Mouse (Mus musculus): ENCODE data around the gene Ceacam20. TPM values are rescaled to one million over a fixed set of nuclear protein-coding genes. Genes with fewer than 3 reads are reported as not detected.
"Not testable (repeated sequence)": the region's sequence is repeated elsewhere in the genome, so short reads cannot be mapped to it uniquely, and the experiment has no call there.

The Ceacam20 gene
- polyA plus RNA-seq, 1 experiment from 2014 or later: not detected

DNA sequence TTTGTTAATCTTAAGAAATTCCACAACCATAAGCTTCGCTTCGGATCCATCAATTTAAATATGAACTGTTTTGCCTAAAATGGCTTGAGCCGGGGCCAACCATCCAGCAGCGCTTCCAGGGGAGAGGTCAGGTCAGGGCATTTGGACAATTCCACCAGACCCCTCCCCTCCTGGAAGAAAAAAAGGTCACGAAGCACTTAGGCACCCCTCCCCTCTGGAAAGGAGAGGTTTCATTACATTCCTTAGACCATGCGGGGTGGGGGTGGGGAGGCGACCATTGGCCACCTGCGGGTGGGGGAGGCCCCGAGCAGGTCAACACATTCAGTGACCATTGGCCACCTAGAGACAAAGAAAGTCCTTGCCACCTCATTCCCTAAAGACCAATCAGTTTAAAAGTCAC is 12.2 kb upstream of the Ceacam20 start:
- DNase-seq (ENCODE audit: low spot score): no peak
- H3K9me3 ChIP-seq: no peaks in the 10 kb centered on the region
- peaks cover 23% of the 10 kb centered on the region for H3K4me1 ChIP-seq
- H3K36me3 ChIP-seq (replicated peaks): no peaks in the 10 kb centered on the region
- no peak overlapping the region for H3K27ac ChIP-seq (replicated peaks)
- WGBS: 39% methylated on average over 9 of the region's 9 CpGs
- no peaks in the 10 kb centered on the region for H3K27me3 ChIP-seq (replicated peaks; ENCODE audit: low read depth, poor library complexity, severe bottlenecking)
- H3K4me3 ChIP-seq: no peak overlapping the region

DNA sequence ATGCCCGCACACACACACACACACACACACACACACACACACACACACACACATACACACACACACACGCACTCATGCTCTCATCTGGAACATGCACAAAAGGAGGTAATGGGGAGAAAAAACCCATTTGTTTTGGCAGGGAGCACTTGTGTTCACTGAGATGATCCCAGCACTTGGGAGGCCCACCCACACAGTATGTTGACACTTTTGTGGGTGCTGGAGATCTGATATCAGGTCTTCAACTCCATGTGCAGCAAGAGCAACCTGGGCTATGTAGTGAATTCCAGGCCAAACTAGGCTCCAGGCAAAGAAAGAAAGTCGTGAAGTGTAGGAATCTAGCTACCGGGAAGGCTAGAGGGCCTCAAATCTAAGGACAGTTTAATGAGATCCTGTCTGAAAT is 9.4 kb upstream of the Ceacam20 start:
- Histone ChIP-seq H3K4me1 (peaks cover 15% of the 10 kb centered on the region), H3K4me3 (no peak overlapping the region), H3K27ac (replicated peaks) (no peak overlapping the region), H3K36me3 (replicated peaks) (no peaks in the 10 kb centered on the region), H3K9me3 (no peaks in the 10 kb centered on the region), H3K27me3 (replicated peaks; ENCODE audit: low read depth, poor library complexity, severe bottlenecking) (no peaks in the 10 kb centered on the region)
- no peak for DNase-seq (ENCODE audit: low spot score)
- 74% methylated on average over 4 of the region's 4 CpGs for WGBS

DNA sequence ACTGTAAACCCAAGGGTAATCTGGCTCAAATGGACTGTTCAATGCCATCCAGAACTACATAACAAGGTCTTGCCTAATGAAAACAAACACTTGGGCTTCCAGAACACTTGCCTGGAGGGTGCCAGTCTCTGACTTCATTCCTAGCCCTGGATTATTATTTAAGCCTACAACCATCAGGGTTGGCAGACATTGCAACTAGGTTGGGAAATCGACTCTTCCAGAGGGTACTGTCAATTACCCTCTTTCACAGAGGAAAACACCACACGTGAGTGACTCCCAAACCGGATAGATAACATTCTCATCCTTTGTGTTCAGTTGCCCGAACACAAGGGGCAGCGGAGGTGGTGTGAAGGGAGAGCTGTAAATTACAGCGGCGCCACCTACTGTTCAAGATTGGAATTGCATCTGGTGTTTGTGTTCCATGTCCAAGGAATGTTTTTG is 8.9 kb upstream of the Ceacam20 start:
- no peaks in the 10 kb centered on the region for H3K27me3 ChIP-seq (replicated peaks; ENCODE audit: low read depth, poor library complexity, severe bottlenecking)
- no peak overlapping the region for H3K4me3 ChIP-seq
- peak; percentile 86 for DNase-seq (ENCODE audit: low spot score)
- 3% methylated on average over 7 of the region's 7 CpGs for WGBS
- peaks cover 15% of the 10 kb centered on the region for H3K4me1 ChIP-seq
- no peaks in the 10 kb centered on the region for H3K9me3 ChIP-seq
- H3K36me3 ChIP-seq (replicated peaks): no peaks in the 10 kb centered on the region
- H3K27ac ChIP-seq (replicated peaks): no peak overlapping the region

DNA sequence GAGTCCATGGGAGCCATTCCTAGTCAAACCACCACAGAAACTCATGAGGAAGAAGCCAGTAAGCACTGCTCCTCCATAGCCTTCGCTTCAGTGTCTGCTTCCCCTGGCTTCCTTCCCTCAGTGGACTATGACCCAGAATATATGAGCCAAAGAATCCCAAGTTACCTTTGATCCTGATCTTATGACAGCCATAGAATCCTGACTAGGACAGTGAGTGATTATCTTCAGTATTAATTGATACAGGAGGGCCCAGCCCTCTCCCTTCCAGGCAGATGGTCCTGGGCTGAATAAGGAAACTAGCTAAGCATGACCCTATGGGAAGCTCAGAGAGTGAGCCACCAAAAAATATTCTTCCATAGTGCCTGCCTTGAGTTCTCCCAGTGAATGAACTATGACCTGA is 2.8 kb upstream of the Ceacam20 start:
- Histone ChIP-seq H3K27me3 (replicated peaks; ENCODE audit: low read depth, poor library complexity, severe bottlenecking) (no peaks in the 10 kb centered on the region), H3K4me3 (no peak overlapping the region), H3K4me1 (no peaks in the 10 kb centered on the region), H3K27ac (replicated peaks) (no peak overlapping the region), H3K36me3 (replicated peaks) (no peaks in the 10 kb centered on the region), H3K9me3 (peaks cover 3% of the 10 kb centered on the region; the same call in 1 of the 2 replicates)
- no peak for DNase-seq (ENCODE audit: low spot score)
- WGBS: 54% methylated on average over 1 of the region's 1 CpGs

DNA sequence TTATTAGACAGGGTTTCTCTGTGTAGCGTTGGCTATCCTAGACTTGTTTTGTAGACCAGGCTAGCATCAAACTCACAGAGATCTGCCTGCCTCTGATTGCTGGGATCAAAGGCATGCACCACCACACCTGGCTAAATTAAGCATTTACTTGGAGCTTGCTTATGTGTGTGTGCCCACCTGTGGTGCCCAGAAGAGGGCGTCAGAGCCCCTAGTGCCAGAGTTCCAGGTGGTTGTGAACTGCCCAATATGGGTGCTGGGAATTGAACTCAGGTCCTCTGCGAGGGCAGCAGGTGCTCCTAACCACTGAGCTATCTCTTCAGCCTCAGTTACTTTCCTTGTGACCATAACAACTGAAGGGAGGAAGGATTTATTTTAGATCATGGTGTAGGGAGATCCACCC is 3.9 kb downstream of the Ceacam20 start:
- WGBS: 77% methylated on average over 3 of the region's 3 CpGs
- H3K36me3 ChIP-seq (replicated peaks): no peaks in the 10 kb centered on the region
- no peak overlapping the region for H3K27ac ChIP-seq (replicated peaks)
- H3K4me3 ChIP-seq: no peak overlapping the region
- H3K27me3 ChIP-seq (replicated peaks; ENCODE audit: low read depth, poor library complexity, severe bottlenecking): no peaks in the 10 kb centered on the region
- no peaks in the 10 kb centered on the region for H3K4me1 ChIP-seq
- DNase-seq (ENCODE audit: low spot score): no peak
- peaks cover 26% of the 10 kb centered on the region for H3K9me3 ChIP-seq

DNA sequence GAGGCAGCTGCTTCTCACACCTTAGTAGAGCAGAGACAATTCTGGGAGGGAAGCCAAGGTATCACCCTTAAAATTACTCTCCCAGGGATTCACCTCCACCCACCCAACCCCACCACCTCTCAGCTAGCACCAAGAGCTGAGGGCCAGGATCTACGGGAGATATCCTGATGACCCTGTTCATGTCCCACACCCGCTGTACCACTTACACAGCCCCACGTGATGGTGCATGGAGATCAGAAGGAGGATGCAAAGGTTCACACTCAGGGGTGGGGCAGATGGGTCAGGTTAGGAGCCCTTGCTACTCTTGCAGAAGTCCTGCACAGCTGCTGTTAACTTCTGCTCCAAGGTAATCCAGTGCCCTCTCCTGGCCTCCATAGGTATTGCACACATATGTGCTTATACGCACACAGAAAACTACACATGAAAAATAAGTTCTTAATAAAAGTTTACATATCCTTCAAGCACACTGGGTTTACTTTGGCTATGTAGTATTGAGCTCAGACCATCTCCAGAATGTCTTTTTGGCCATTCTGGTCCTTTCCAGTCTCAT is 4.4 kb downstream of the Ceacam20 start:
- H3K27ac ChIP-seq (replicated peaks): no peak overlapping the region
- no peak for DNase-seq (ENCODE audit: low spot score)
- H3K36me3 ChIP-seq (replicated peaks): no peaks in the 10 kb centered on the region
- no peaks in the 10 kb centered on the region for H3K27me3 ChIP-seq (replicated peaks; ENCODE audit: low read depth, poor library complexity, severe bottlenecking)
- H3K9me3 ChIP-seq: peaks cover 31% of the 10 kb centered on the region
- WGBS: 95% methylated on average over 4 of the region's 4 CpGs
- no peaks in the 10 kb centered on the region for H3K4me1 ChIP-seq
- H3K4me3 ChIP-seq: no peak overlapping the region

DNA sequence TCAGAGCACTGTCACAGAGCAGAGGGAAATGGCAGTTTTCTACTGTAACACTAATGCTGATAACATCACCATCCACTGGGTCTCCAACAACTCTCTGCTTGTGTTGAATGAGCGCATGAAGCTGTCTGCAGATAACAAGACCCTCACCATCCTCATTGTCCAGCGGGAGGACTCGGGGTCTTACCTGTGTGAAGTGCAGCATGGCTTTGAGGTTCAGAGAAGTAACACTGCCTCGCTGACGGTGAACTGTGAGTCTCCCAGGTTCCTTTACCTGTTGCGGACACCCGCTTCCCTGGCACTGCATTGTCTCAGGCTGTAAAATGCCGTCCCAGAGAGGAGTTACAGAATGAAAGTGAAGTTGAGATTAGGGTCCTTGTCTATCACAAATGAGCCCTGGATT is 5.0 kb downstream of the Ceacam20 start:
- Histone ChIP-seq H3K27me3 (replicated peaks; ENCODE audit: low read depth, poor library complexity, severe bottlenecking) (no peaks in the 10 kb centered on the region), H3K27ac (replicated peaks) (no peak overlapping the region), H3K4me3 (no peak overlapping the region), H3K4me1 (no peaks in the 10 kb centered on the region), H3K9me3 (peaks cover 31% of the 10 kb centered on the region), H3K36me3 (replicated peaks) (no peaks in the 10 kb centered on the region)
- DNase-seq (ENCODE audit: low spot score): no peak
- WGBS: 94% methylated on average over 8 of the region's 8 CpGs

DNA sequence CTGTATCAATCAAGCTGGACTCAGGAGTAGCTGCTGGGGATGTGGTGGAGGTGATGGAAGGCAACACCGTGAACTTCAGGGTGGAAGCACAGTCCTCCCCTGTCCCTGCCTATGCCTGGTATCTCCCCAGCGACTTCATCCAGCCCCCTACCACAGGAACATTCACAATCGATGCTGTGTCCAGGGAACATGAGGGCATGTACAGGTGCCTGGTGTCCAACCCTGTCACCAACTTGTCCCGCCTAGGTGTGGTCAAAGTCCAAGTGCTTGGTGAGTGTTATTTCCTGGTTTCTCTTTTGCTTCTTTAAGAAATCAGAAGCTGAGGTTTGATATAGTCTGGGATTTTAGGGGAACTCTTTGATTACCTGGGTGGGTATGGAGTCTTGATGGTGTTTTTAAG is 6.3 kb downstream of the Ceacam20 start:
- H3K4me3 ChIP-seq: no peak overlapping the region
- peaks cover 31% of the 10 kb centered on the region for H3K9me3 ChIP-seq
- H3K27me3 ChIP-seq (replicated peaks; ENCODE audit: low read depth, poor library complexity, severe bottlenecking): no peaks in the 10 kb centered on the region
- H3K4me1 ChIP-seq: no peaks in the 10 kb centered on the region
- no peak for DNase-seq (ENCODE audit: low spot score)
- H3K27ac ChIP-seq (replicated peaks): no peak overlapping the region
- 89% methylated on average over 4 of the region's 4 CpGs for WGBS
- no peaks in the 10 kb centered on the region for H3K36me3 ChIP-seq (replicated peaks)

DNA sequence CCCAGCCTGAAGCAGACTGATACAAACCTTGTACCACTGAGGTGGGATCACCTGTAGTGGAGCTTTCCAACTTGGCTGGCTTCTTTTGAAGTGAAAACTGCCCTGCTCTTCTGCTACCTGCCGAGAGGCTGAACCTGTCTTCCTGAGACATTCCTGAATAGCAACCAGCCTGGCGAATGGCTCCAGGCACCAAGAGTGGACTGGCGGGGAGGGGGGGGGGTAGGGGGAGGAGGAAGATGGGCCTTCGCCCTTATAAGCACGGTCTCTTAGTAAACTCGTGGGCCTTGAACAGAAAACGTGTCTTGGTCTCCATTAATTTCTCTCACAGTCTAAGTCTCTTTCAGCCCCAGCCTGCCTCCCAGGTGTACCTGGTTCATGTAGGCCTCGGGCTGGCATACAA is 26.0 kb downstream of the Ceacam20 start, which contains the start of gene Nlrp9b:
Gene Nlrp9b, plus strand, starts transcription at position 301 of the 400 bp plus-strand sequence.
- H3K9me3 ChIP-seq: peaks cover 30% of the 10 kb centered on the region
- not testable (repeated sequence) for H3K27me3 ChIP-seq (replicated peaks; ENCODE audit: low read depth, poor library complexity, severe bottlenecking); H3K27ac ChIP-seq (replicated peaks); H3K4me1 ChIP-seq; H3K4me3 ChIP-seq; H3K36me3 ChIP-seq (replicated peaks); DNase-seq (ENCODE audit: low spot score)
- WGBS: 69% methylated on average over 8 of the region's 8 CpGs

DNA sequence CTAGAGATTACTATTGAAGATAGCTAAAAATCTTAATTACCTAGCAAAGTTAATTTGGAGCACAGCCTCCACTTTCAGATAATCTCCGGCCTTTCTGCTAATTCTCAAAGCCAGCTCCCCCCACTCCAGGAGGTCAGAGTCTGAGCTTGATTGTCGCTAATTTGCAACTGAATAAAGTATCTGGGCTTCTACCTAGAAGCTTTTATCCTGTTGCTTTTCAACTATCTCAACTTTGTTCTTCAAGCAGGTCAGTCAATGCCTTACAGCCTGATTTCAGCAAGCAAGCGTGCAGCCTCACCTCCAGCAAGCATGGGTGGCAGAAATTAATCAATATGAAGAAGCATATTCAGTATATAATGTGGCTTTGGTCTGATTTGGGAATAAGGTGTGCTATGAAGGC is 31.5 kb downstream of the Ceacam20 start:
- not testable (repeated sequence) for DNase-seq (ENCODE audit: low spot score); H3K27me3 ChIP-seq (replicated peaks; ENCODE audit: low read depth, poor library complexity, severe bottlenecking); H3K4me1 ChIP-seq; H3K4me3 ChIP-seq; H3K36me3 ChIP-seq (replicated peaks); H3K27ac ChIP-seq (replicated peaks)
- 70% methylated on average over 3 of the region's 3 CpGs for WGBS
- peaks cover 28% of the 10 kb centered on the region for H3K9me3 ChIP-seq

DNA sequence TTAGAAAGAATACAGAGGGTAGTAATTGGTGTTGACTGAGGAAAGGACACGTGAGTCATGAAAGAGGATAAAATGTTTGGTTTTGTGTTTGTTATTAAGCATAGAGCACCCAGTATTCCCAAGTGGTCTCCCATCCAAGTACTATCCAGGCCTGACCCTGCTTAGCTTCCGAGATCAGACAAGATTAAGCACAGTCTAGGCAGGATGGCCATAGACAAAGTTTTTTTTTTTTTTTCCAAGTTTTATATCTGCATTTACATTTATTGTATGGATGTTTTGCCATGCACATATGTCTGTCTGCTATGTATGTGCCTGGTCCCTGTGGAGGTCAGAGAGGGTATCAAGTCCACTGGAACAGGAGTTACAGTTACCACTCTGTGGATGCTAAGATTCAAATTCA is 44.8 kb downstream of the Ceacam20 start:
- H3K4me3 ChIP-seq: no peak overlapping the region
- 73% methylated on average over 2 of the region's 2 CpGs for WGBS
- DNase-seq (ENCODE audit: low spot score): no peak

More for the DNA sequence above, 44.8 kb downstream of the Ceacam20 start:
- Histone ChIP-seq H3K36me3 (replicated peaks) (no peaks in the 10 kb centered on the region), H3K27ac (replicated peaks) (no peak overlapping the region), H3K9me3 (peaks cover 10% of the 10 kb centered on the region; the same call in 1 of the 2 replicates), H3K27me3 (replicated peaks; ENCODE audit: low read depth, poor library complexity, severe bottlenecking) (no peaks in the 10 kb centered on the region), H3K4me1 (no peaks in the 10 kb centered on the region)
